Mouse (Mus musculus): ENCODE results near the gene Olfr1412. TPM values are rescaled to one million over a fixed set of nuclear protein-coding genes. Genes with fewer than 3 reads are reported as not detected.

Olfr1412 gene
- total and polyA plus RNA-seq, 2 experiments from 2014 or later: not detected

DNA sequence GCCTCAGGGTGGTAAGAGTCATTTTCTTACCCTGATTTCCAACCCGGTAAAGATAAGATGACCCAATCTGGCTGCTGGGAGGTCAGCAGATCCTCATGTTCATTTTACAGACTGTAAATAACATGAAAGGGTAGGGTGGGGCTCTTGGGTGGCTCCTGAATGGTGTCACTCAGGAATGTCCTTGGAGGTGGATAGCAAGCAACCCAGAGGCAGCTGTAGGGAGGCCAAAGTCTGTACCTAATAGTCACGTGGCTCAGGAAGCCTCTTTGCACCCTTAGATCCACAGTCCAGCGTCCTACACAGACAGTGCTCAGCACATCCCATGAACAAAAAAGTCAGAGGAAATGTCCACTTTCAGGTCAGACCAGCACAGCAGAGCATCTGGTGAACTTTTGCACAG, 10.4 kb downstream of the Olfr1412 start:
- no peak overlapping the region for H3K4me3 ChIP-seq (ENCODE audit: low read depth, low read length)

DNA sequence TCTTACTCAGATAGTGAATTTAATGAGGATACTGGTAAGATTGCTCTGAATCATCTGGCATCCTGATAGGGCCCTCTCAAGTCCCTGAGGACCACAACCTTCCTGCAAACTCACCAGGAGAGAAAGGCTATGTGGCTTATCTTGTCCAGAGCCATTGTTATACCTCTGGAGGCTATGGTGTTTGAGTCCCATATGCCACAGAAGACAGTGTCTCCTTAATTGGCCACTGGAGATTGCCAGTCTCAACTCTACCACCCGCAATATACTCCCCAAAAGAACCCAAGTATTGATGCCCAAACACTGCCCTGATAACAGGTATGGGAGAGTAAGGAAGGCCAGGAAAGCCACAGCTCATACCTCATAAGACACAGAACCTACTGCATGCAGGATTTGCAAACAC, 19.9 kb downstream of the Olfr1412 start, which contains the start of gene Olfr1410:
Gene Olfr1410, plus strand, starts transcription at position 301 of the 400 bp plus-strand sequence.
- Histone ChIP-seq H3K27ac (ENCODE audit: low read depth, low read length) (no peak within 1 kb of the TSS), H3K4me1 (ENCODE audit: insufficient read depth, low read length) (no peaks in the 10 kb centered on the region), H3K36me3 (ENCODE audit: insufficient read depth, low read length) (no peaks in the 10 kb centered on the region), H3K4me3 (ENCODE audit: low read depth, low read length) (no peak within 1 kb of the TSS), H3K27me3 (ENCODE audit: insufficient read depth, low read length) (no peaks in the 10 kb centered on the region), H3K9me3 (ENCODE audit: low read length) (no peaks in the 10 kb centered on the region), H3K9ac (replicated peaks; ENCODE audit: low read length, poor library complexity, severe bottlenecking) (no peak within 1 kb of the TSS), H3K4me2 (ENCODE audit: low read depth, low read length, poor library complexity, severe bottlenecking) (no peak within 1 kb of the TSS)
- TF ChIP-seq CTCF (IDR thresholded peaks at IDR 0.05): no peak
- WGBS: 95% methylated on average over 1 of the region's 1 CpGs
- no peak for ATAC-seq (ENCODE audit: low FRiP score)
- DNase-seq (ENCODE audit: low spot score): no peak

More for the DNA sequence above, 10.4 kb downstream of the Olfr1412 start:
- no peak for TF ChIP-seq CTCF (IDR thresholded peaks at IDR 0.05)
- WGBS: 87% methylated on average over 3 of the region's 3 CpGs
- H3K27me3 ChIP-seq (ENCODE audit: insufficient read depth, low read length): no peaks in the 10 kb centered on the region
- ATAC-seq (ENCODE audit: low FRiP score) (no peak), DNase-seq (ENCODE audit: low spot score) (no peak)
- H3K4me1 ChIP-seq (ENCODE audit: insufficient read depth, low read length): no peaks in the 10 kb centered on the region
- no peak overlapping the region for H3K27ac ChIP-seq (ENCODE audit: low read depth, low read length)
- no peak overlapping the region for H3K4me2 ChIP-seq (ENCODE audit: low read depth, low read length, poor library complexity, severe bottlenecking)
- no peaks in the 10 kb centered on the region for H3K36me3 ChIP-seq (ENCODE audit: insufficient read depth, low read length)
- H3K9ac ChIP-seq (replicated peaks; ENCODE audit: low read length, poor library complexity, severe bottlenecking): no peak overlapping the region
- H3K9me3 ChIP-seq (ENCODE audit: low read length): no peaks in the 10 kb centered on the region

DNA sequence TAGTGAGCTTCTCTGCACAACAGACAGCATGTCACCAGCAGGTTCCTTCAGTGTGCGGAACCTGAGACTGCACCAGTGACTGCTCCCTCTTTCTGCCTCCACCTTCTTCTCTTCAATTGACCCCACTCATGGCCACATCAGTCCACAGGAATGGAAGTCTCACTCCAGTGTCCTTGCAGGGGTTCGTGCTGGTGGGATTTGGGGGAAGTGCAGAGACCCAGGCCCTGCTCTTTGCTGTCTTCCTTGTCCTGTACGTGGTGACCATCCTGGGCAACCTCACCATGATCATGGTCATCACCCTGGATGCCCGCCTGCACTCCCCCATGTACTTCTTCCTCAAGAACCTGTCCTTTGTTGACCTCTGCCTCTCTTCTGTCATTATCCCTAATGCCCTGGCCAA, 22.1 kb downstream of the Olfr1412 start:
- no peaks in the 10 kb centered on the region for H3K36me3 ChIP-seq (ENCODE audit: insufficient read depth, low read length)
- DNase-seq (ENCODE audit: low spot score): no peak
- WGBS: 81% methylated on average over 4 of the region's 4 CpGs
- no peaks in the 10 kb centered on the region for H3K27me3 ChIP-seq (ENCODE audit: insufficient read depth, low read length)
- no peak overlapping the region for H3K4me3 ChIP-seq (ENCODE audit: low read depth, low read length)
- ATAC-seq (ENCODE audit: low FRiP score): no peak
- H3K4me1 ChIP-seq (ENCODE audit: insufficient read depth, low read length): no peaks in the 10 kb centered on the region
- TF ChIP-seq CTCF (IDR thresholded peaks at IDR 0.05): no peak
- no peak overlapping the region for H3K4me2 ChIP-seq (ENCODE audit: low read depth, low read length, poor library complexity, severe bottlenecking)
- H3K9ac ChIP-seq (replicated peaks; ENCODE audit: low read length, poor library complexity, severe bottlenecking): no peak overlapping the region
- no peak overlapping the region for H3K27ac ChIP-seq (ENCODE audit: low read depth, low read length)
- H3K9me3 ChIP-seq (ENCODE audit: low read length): no peaks in the 10 kb centered on the region

DNA sequence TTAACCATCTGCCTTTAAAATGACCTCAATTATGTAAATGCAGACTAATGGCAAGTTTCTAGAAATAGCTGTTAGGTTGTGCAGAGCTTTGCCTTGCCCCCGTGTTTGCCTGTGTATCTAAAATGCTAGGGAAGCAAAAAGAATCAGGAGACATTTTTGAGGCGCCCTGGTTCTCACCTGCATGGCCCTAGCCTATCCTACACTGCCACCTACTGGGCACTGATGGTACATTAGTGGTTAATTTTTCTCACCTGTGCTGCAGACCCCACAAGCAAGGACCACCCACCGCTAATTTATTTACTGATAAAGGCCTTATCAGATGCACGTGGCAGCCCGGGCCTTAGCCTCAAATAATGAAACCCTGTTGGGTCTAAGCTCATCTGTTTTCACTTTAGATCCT, 25.4 kb downstream of the Olfr1412 start:
- no peaks in the 10 kb centered on the region for H3K27me3 ChIP-seq (ENCODE audit: insufficient read depth, low read length)
- WGBS: 5% methylated on average over 5 of the region's 5 CpGs
- DNase-seq (ENCODE audit: low spot score) (peak; percentile 78), ATAC-seq (ENCODE audit: low FRiP score) (0 out of 2 replicates have a peak, but pooled peaks have one; percentile 38)
- H3K9me3 ChIP-seq (ENCODE audit: low read length): no peaks in the 10 kb centered on the region
- no peak overlapping the region for H3K9ac ChIP-seq (replicated peaks; ENCODE audit: low read length, poor library complexity, severe bottlenecking)
- no peaks in the 10 kb centered on the region for H3K4me1 ChIP-seq (ENCODE audit: insufficient read depth, low read length)
- H3K36me3 ChIP-seq (ENCODE audit: insufficient read depth, low read length): no peaks in the 10 kb centered on the region
- H3K4me3 ChIP-seq (ENCODE audit: low read depth, low read length): no peak overlapping the region
- peak; percentile 96 for TF ChIP-seq CTCF (IDR thresholded peaks at IDR 0.05)
- H3K4me2 ChIP-seq (ENCODE audit: low read depth, low read length, poor library complexity, severe bottlenecking): no peak overlapping the region
- H3K27ac ChIP-seq (ENCODE audit: low read depth, low read length): no peak overlapping the region

DNA sequence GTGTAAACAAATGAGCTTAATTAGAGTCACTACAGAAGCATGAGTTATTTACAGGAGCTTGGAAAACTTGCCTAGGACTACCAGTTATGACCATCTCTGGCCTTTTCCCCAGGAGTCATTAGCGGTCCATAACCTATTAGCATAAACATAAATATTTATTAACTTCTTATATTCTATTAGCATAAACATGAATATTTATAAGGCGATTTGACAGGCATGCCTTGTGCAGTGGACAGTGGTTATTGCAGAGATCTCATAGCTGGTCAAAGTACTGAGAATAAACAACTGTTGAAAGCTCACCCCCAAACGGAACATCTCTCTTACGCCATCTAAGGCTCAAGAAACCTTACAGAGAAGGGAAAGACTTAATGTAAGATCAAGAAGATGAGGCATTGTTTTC, 27.6 kb downstream of the Olfr1412 start:
- no peak for ATAC-seq (ENCODE audit: low FRiP score)
- TF ChIP-seq CTCF (IDR thresholded peaks at IDR 0.05): no peak
- Histone ChIP-seq H3K4me1 (ENCODE audit: insufficient read depth, low read length) (no peaks in the 10 kb centered on the region), H3K9me3 (ENCODE audit: low read length) (no peaks in the 10 kb centered on the region), H3K27ac (ENCODE audit: low read depth, low read length) (no peak overlapping the region), H3K27me3 (ENCODE audit: insufficient read depth, low read length) (no peaks in the 10 kb centered on the region), H3K4me3 (ENCODE audit: low read depth, low read length) (no peak overlapping the region), H3K4me2 (ENCODE audit: low read depth, low read length, poor library complexity, severe bottlenecking) (no peak overlapping the region), H3K9ac (replicated peaks; ENCODE audit: low read length, poor library complexity, severe bottlenecking) (no peak overlapping the region), H3K36me3 (ENCODE audit: insufficient read depth, low read length) (no peaks in the 10 kb centered on the region)
- 30% methylated on average over 4 of the region's 4 CpGs for WGBS
- DNase-seq (ENCODE audit: low spot score): no peak

DNA sequence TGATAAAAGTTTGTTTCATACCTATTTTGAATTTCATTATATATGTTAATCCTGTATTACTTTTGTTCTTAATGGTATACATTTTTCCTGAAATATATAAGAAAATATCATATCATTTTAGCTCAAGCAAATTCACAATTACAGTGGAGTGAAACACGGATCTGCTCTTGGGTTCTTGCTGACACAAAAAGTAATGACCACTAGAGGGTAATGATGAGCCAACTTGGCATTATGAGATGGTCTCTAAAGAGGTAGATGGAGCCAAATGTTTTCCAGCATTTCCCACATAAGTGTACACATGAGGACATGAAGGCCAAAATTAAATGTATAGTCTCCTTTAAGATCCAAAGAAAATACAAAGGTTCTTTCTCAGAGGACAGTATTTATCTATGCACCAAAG, 28.9 kb downstream of the Olfr1412 start:
- Histone ChIP-seq H3K36me3 (ENCODE audit: insufficient read depth, low read length) (no peaks in the 10 kb centered on the region), H3K27me3 (ENCODE audit: insufficient read depth, low read length) (no peaks in the 10 kb centered on the region), H3K4me1 (ENCODE audit: insufficient read depth, low read length) (no peaks in the 10 kb centered on the region), H3K4me2 (ENCODE audit: low read depth, low read length, poor library complexity, severe bottlenecking) (no peak overlapping the region), H3K9ac (replicated peaks; ENCODE audit: low read length, poor library complexity, severe bottlenecking) (no peak overlapping the region), H3K9me3 (ENCODE audit: low read length) (no peaks in the 10 kb centered on the region), H3K4me3 (ENCODE audit: low read depth, low read length) (no peak overlapping the region), H3K27ac (ENCODE audit: low read depth, low read length) (no peak overlapping the region)
- DNase-seq (ENCODE audit: low spot score) (peak; percentile 71), ATAC-seq (ENCODE audit: low FRiP score) (no peak)
- WGBS: 11% methylated on average over 1 of the region's 1 CpGs
- TF ChIP-seq CTCF (IDR thresholded peaks at IDR 0.05): peak; percentile 84
